Mouse (Mus musculus) MEL (cell line): ENCODE data around the gene Tbxa2r. TPM values are rescaled to one million over a fixed set of nuclear protein-coding genes. Genes with fewer than 3 reads are reported as not detected.

Experiments
- DNase-seq: peaks from one replicate; pipeline ENCODE4 v3.0.0; 2011; ENCODE audit warnings: low read depth, low spot score
- H3K27ac ChIP-seq: 2 replicates; pipeline ENCODE4 v1.5.1; 2012; ENCODE audit warnings: low read depth, mild to moderate bottlenecking, control low read depth, low read length, moderate library complexity; ENCODE audit not compliant: control insufficient read depth
- H3K27me3 ChIP-seq, 2 experiments: fragments of 150-350 bp in 1 of 2; sonication (generic) in 1 of 2; 2 replicates each; pipeline ENCODE4 v1.6.1; 2012; ENCODE audit warnings: low read length in 2 of 2, mild to moderate bottlenecking in 2 of 2, improper control_type of control experiment in 1 of 2, moderate library complexity in 1 of 2; ENCODE audit not compliant: insufficient read depth in 2 of 2, control insufficient read depth in 1 of 2
- H3K36me3 ChIP-seq, 2 experiments: 2 replicates each; pipeline ENCODE4 v1.6.1; 2012 to 2014; ENCODE audit warnings: low read length in 2 of 2, improper control_type of control experiment in 1 of 2, inconsistent platforms in 1 of 2, mild to moderate bottlenecking in 1 of 2; ENCODE audit not compliant: insufficient read depth in 2 of 2, control insufficient read depth in 1 of 2
- H3K4me1 ChIP-seq, 2 experiments: fragments of 150-350 bp in 1 of 2; sonication (generic) in 1 of 2; 2 replicates each; pipeline ENCODE4 v1.6.1; 2012; ENCODE audit warnings: low read length in 2 of 2, improper control_type of control experiment in 1 of 2, mild to moderate bottlenecking in 1 of 2; ENCODE audit not compliant: insufficient read depth in 2 of 2, control insufficient read depth in 1 of 2
- H3K4me3 ChIP-seq, 2 experiments: fragments of 150-350 bp in 1 of 2; sonication (generic) in 1 of 2; 2 replicates each; pipeline ENCODE4 v1.5.1; 2012; ENCODE audit warnings: low read depth in 2 of 2, low read length in 2 of 2, mild to moderate bottlenecking in 2 of 2, moderate library complexity in 2 of 2, control low read depth in 1 of 2, improper control_type of control experiment in 1 of 2; ENCODE audit not compliant: control insufficient read depth in 1 of 2, insufficient read depth in 1 of 2
- H3K79me2 ChIP-seq: 2 replicates; pipeline ENCODE4 v1.6.1; 2012; ENCODE audit warnings: mild to moderate bottlenecking, low read length, moderate library complexity; ENCODE audit not compliant: control insufficient read depth, poor library complexity, insufficient read depth
- H3K9ac ChIP-seq: 2 replicates; pipeline ENCODE4 v1.6.1; 2012; ENCODE audit warnings: low read depth, mild to moderate bottlenecking, control low read depth, low read length, moderate library complexity; ENCODE audit not compliant: control insufficient read depth, poor library complexity, severe bottlenecking
- H3K9me3 ChIP-seq: fragments of 150-350 bp; sonication (generic); replicated peaks from 2 replicates; pipeline ENCODE4 v1.6.1; 2012; ENCODE audit warnings: mild to moderate bottlenecking, low read length, improper control_type of control experiment, moderate library complexity; ENCODE audit not compliant: insufficient read depth
- E2F4 ChIP-seq: IDR thresholded peaks from 2 replicates; pipeline ENCODE4 v1.6.1; 2011; ENCODE audit warnings: low read depth, low read length, improper control_type of control experiment, borderline replicate concordance
- EP300 ChIP-seq, 2 experiments: IDR thresholded peaks; 2 replicates each; pipeline ENCODE4 v1.6.1; 2011; ENCODE audit warnings: improper control_type of control experiment in 2 of 2, low read length in 2 of 2, low read depth in 1 of 2, mild to moderate bottlenecking in 1 of 2
- ETS1 ChIP-seq: IDR thresholded peaks from 2 replicates; pipeline ENCODE4 v1.6.1; 2012; ENCODE audit warnings: low read depth, mild to moderate bottlenecking, inconsistent platforms, low read length, improper control_type of control experiment, moderate library complexity
- GABPA ChIP-seq: IDR thresholded peaks from 2 replicates; pipeline ENCODE4 v1.6.1; 2012; ENCODE audit warnings: low read depth, mild to moderate bottlenecking, inconsistent platforms, low read length, improper control_type of control experiment, moderate library complexity
- MYC ChIP-seq: IDR thresholded peaks from 2 replicates; pipeline ENCODE4 v1.6.1; 2011; ENCODE audit warnings: low read depth, mild to moderate bottlenecking, low read length, improper control_type of control experiment, moderate library complexity
- NRF1 ChIP-seq: IDR thresholded peaks from 2 replicates; pipeline ENCODE4 v1.6.1; 2014; ENCODE audit warnings: low read depth, mild to moderate bottlenecking, inconsistent platforms, low read length, improper control_type of control experiment, moderate library complexity; ENCODE audit not compliant: poor library complexity, insufficient read depth, severe bottlenecking
- UBTF ChIP-seq: IDR thresholded peaks from 2 replicates; pipeline ENCODE4 v1.6.1; 2012; ENCODE audit warnings: low read depth, mild to moderate bottlenecking, inconsistent platforms, low read length, improper control_type of control experiment, moderate library complexity, borderline replicate concordance; ENCODE audit not compliant: insufficient read depth
- ZMIZ1 ChIP-seq: IDR thresholded peaks from 2 replicates; pipeline ENCODE4 v1.6.1; 2012; ENCODE audit warnings: low read depth, mild to moderate bottlenecking, inconsistent platforms, low read length, improper control_type of control experiment, moderate library complexity
- polyA plus RNA-seq, 2 experiments: library from polyadenylated mRNA; stranded (reverse) in 1 of 2; unstranded in 1 of 2; fragments of >175 nt in 1 of 2; fragments of >200 nt in 1 of 2; gene quantifications; 2 replicates each; pipeline versions ENCODE4 v1.2.1 to v1.2.4; 2012; ENCODE audit warnings: low replicate concordance in 2 of 2, low read depth in 1 of 2; ENCODE audit not compliant: insufficient read length in 2 of 2, insufficient read depth in 1 of 2, missing spikeins in 1 of 2
- total RNA-seq: library from RNA; depleted of rRNA; stranded (reverse); fragments of 300-350 nt; gene quantifications from 2 replicates; pipeline ENCODE4 v1.2.3, GENCODE M21; 2012

Tbxa2r gene
- total and polyA plus RNA-seq, 3 experiments: 0.31 TPM; not detected in 2

DNA sequence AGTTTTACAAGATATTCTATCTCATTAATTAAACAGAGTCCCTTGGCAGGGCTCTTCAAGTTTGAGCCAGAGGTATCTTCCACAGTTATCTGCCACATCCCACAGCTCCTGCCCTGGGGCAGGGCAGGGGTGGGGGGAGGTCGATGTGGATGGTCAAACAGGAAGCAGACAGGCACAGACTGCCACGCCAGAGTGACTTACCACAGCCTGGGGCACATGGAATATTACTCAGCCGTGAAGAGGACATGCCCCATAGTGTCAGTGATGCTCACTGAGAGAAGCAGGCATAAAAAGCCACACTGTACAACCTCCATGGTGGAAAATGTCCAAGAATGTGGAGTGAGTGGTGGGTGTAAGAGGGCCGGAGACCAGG is 16.6 kb downstream of the Tbxa2r start:
- TF ChIP-seq GABPA: no peak
- TF ChIP-seq NRF1: no peak
- peak in 1 of 2 experiments; percentile 22; a peak in 1 of 4 replicates for TF ChIP-seq EP300 (IDR thresholded peaks at IDR 0.05; ENCODE audit: low read depth in 1 of 2, low read length in 2 of 2)
- TF ChIP-seq ETS1: peak; percentile 8; the same call in 1 of the 2 replicates
- H3K9ac ChIP-seq: no peak overlapping the region
- H3K27ac ChIP-seq: no peak overlapping the region
- H3K27me3 ChIP-seq: no peaks in the 10 kb centered on the region
- no peaks in the 10 kb centered on the region for H3K9me3 ChIP-seq
- H3K79me2 ChIP-seq: peaks cover 4% of the 10 kb centered on the region; the same call in 1 of the 2 replicates
- peaks cover 8 to 13% of the 10 kb centered on the region in 2 experiments; a peak in 3 of 4 replicates for H3K4me1 ChIP-seq
- no peak for DNase-seq
- H3K4me3 ChIP-seq: no peak overlapping the region
- H3K36me3 ChIP-seq: no peaks in the 10 kb centered on the region; a peak in 1 of 4 replicates

- no peak overlapping the region for H3K27ac ChIP-seq
- peaks cover 11 to 13% of the 10 kb centered on the region in 2 experiments; a peak in 3 of 4 replicates for H3K4me1 ChIP-seq
These were observed 18.0 kb downstream of the Tbxa2r start for GRCm38 (mm10) chr10:81346453-81347067.

GRCm38 (mm10) chr10:81349146-81349545 is 20.6 kb downstream of the Tbxa2r start:
- Histone ChIP-seq H3K27ac (no peak overlapping the region), H3K9ac (peak overlapping the region; percentile 84), H3K36me3 (peaks cover 0 to 10% of the 10 kb centered on the region in 2 experiments; a peak in 2 of 4 replicates), H3K4me1 (peaks cover 16 to 19% of the 10 kb centered on the region in 2 experiments), H3K4me3 (peak overlapping the region; percentile 81 to 94), H3K9me3 (no peaks in the 10 kb centered on the region), H3K27me3 (no peaks in the 10 kb centered on the region), H3K79me2 (peaks cover 4% of the 10 kb centered on the region; the same call in 1 of the 2 replicates)
- TF ChIP-seq E2F4: no peak
- peak; percentile 76 for DNase-seq

More at GRCm38 (mm10) chr10:81346453-81347067, 18.0 kb downstream of the Tbxa2r start:
- H3K4me3 ChIP-seq: no peak overlapping the region
- TF ChIP-seq MYC: no peak
- TF ChIP-seq UBTF: no peak
- TF ChIP-seq ZMIZ1: no peak
- no peak overlapping the region for H3K9ac ChIP-seq
- DNase-seq: no peak
- no peaks in the 10 kb centered on the region for H3K27me3 ChIP-seq
- H3K79me2 ChIP-seq: peaks cover 4% of the 10 kb centered on the region; the same call in 1 of the 2 replicates
- H3K9me3 ChIP-seq: no peaks in the 10 kb centered on the region
- H3K36me3 ChIP-seq: peaks cover 0 to 3% of the 10 kb centered on the region in 2 experiments; a peak in 2 of 4 replicates
